Mouse (Mus musculus) gastrocnemius, postnatal 25 days (tissue): ENCODE results near the gene Socs2. TPM values are rescaled to one million over a fixed set of nuclear protein-coding genes. Genes with fewer than 3 reads are reported as not detected.

Source experiments
- DNase-seq: peaks from one replicate; pipeline ENCODE4 v3.0.0; 2022
- long read RNA-seq, 2 experiments: library from polyadenylated mRNA; stranded (forward); transcript quantifications; one replicate each; pipeline ENCODE4 v2.0.0; 2021
- total RNA-seq, 2 experiments: library from RNA; stranded (reverse); gene quantifications; 1 replicate in 1 of 2; 2 replicates in 1 of 2; pipeline ENCODE4 v1.2.3; 2021

Gene Socs2
- 10 to 100 TPM in 1 of 2 experiments, 1 to 10 TPM in 1; 5.0 to 12.4 TPM for total RNA-seq
- long read RNA-seq, experiment 1, transcript Socs2-201 (3 exons, 2,222 nt), result major isoform, 14 of 17 reads
- long read RNA-seq, experiment 1, partial matches to known transcripts, result 1 of 17 reads
- long read RNA-seq, experiment 1, other reads (novel, unspliced or antisense), result 1 of 17 reads
- long read RNA-seq, experiment 2, transcript Socs2-201 (3 exons, 2,222 nt), result major isoform, 6 of 6 reads
- long read RNA-seq, experiment 2, partial matches to known transcripts, result 0 of 6 reads
- long read RNA-seq, experiment 2, other reads (novel, unspliced or antisense), result 0 of 6 reads

GRCm38 (mm10) chr10:95416685-95417495, at the start of gene Socs2:
Gene Socs2 (minus strand): TSS chr10:95417180.
- peak; percentile 92 for DNase-seq

GRCm38 (mm10) chr10:95465485-95465896, 48.5 kb upstream of the Socs2 start:
- DNase-seq, result no peak

DNA sequence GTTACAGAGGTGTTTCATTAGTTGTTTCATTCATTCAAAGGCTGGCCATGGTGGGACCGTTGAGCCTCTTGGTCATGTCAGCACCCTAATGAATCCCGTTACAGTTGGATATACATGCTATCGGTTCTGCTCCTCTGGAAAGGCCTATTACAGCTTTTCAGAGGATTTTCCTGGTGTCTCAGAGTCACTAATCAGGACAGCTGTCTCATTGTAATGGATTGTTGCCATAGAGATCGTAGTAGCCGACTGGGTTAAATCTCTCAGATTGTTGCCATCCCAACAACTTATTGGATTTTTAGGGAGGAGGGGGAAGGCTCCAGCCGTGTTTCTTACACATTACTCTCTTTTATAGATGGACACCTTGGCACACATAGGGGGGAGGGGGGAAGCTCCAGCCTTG, 47.5 kb upstream of the Socs2 start:
- DNase-seq, result no peak

DNA sequence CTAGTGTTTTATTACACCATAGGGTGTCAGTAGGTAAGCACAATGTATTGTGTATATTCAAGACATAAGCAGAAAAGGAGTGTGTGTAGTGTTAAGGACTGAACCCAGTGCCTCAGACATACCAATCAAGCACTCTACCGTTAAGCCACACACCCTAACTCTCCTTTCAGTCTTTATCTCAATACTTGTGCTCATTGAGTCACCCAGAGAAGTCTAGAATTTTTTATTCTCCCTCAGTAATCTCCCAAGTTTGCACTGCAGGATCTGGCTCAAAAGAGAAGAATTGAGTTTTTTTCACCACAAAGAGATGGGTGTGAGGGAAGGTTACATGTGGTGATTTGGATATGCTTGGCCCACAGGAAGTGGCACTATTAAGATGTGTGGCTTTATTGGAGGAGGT, 45.3 kb upstream of the Socs2 start:
- no peak for DNase-seq

DNA sequence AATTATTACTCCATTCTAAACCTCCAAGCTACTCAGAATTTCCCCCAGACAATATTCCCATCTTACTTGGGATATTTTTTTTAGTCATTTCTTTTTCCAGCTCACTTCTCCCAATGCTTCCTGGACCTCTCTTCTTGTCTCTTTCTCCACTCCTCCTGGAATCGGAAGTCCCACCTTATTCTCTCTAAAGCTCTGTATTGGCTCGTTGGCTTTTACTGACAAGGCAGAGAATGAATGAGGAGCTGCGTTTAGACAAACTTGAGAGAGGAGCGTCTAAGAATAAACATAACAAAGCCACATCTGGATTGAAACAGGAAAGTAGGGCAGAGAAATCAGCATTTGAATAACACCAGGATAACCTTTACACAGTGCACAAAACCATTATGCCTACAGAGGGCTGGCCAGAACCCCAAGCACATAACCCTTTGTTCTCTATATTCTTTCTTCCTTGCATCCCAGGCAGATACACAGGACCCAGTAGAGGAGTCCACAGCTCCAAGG, 44.1 kb upstream of the Socs2 start:
- DNase-seq, result no peak

GRCm38 (mm10) chr10:95458050-95458806, 41.2 kb upstream of the Socs2 start:
- DNase-seq, result no peak

- DNase-seq, result no peak
These were observed 40.5 kb upstream of the Socs2 start for GRCm38 (mm10) chr10:95457367-95458049.

GRCm38 (mm10) chr10:95456103-95456502, 39.1 kb upstream of the Socs2 start:
- DNase-seq, result no peak

DNA sequence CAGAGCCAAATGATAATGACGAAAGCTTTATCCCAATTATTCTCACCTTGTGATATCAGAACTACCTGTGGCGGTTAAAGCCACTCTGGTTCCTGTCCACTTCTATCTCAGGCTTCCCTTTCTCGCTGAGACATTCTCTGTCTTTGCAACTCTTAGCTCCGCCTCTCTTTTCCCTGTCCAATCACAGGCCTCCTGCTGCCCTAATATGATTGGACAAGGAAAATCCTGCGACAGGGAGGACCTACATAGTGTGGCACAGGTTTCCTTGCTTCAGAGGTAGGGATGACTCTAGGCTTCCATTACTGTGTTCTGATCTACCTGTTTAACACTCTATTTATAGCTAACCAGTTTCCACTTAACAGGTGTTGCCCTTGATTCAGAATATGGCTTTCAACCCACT, 36.3 kb upstream of the Socs2 start:
- DNase-seq, result no peak

GRCm38 (mm10) chr10:95449033-95449432, 32.1 kb upstream of the Socs2 start:
- no peak for DNase-seq

- DNase-seq, result no peak
These were observed 31.0 kb upstream of the Socs2 start for GRCm38 (mm10) chr10:95447954-95448353.

DNA sequence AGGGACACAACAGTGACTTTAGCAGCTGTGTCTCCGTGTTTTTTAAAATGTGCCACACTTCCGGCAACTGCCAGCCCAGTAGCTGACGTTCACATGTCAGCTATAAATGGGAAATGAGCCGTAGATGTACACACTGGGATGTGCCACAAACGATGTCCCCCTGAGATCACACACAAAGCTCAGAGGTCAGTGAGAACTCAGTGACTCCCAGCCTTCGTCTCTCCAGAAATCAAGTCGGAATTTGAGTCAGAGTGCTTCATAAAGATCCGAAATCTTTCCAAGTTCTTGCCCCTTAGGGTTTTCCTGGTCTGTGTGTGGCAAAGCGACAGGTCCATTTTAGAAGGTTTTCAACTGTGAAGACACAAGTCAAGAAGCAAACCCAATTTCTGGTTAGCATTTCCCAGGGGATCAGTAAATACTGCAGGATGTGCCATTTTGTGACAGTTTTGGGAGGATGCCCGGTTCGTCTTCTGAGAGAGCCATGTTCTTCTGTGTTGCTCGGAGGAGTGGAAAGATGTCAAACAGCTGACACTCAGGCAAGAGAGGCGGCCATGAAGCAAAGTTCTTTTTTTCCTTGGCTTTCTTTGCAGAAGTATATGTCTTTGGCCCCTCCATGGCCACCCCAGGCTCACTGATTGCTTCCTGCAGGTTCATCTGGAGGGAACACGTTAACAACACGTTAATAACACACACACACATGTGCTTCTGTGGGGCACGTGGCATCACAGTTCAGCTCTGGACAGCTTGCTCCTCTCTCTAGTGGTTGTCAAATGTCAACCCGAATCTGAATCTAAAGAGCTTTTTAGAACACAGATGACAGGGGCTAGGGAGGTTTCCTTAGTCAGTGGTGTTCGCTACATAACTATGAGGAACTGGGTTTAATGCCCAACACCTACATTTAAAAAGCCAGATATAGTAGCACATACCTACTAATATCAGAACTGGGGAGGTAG, 28.4 kb upstream of the Socs2 start:
- no peak for DNase-seq

DNA sequence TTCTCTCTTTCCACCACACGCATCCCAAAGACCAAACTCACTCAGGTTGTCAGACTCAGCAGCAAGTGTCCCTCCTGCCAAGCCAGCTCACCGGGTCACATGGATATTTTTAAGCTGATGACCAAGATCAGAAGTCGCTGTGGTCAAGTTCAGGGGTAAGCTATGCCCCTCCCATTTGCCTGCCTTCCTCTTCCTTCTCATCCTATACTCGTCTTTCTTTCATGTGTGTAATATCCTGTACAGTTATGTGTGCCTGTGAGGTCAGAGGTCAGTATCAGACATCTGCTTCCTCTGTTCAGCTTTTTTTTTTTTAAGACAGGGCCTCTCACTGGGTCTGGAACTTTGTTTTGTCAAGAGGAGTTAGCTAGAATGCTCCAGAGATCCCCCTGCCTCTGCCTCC, 25.4 kb upstream of the Socs2 start:
- no peak for DNase-seq

- no peak for DNase-seq
These were observed 23.6 kb upstream of the Socs2 start for GRCm38 (mm10) chr10:95440566-95440965.

GRCm38 (mm10) chr10:95439718-95440339, 22.8 kb upstream of the Socs2 start:
- no peak for DNase-seq

- no peak for DNase-seq
These were observed 22.0 kb upstream of the Socs2 start for GRCm38 (mm10) chr10:95438941-95439340.

- no peak for DNase-seq
These were observed 13.3 kb upstream of the Socs2 start for GRCm38 (mm10) chr10:95430271-95430670.

DNA sequence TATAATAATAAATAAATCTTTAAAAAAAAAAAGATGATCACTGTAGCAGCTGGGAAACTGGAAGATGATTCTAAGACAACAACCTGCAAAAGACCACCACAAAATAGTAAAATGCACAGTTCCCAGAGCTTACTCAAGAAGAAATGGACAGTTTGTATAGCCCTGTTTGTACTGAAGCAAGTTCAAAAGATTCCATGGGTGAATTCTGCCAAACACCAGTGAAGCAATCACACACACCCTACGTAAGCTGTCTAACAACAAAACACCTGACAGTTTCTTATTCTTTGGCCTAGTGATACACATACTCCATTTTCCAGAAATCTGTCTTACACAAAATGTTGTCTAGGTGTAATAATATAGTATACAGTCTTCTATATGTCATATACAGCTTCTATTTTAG, 12.1 kb upstream of the Socs2 start:
- DNase-seq, result no peak

- no peak for DNase-seq
These were observed 9.5 kb upstream of the Socs2 start for GRCm38 (mm10) chr10:95426207-95427115.
